Mouse (Mus musculus): ENCODE measurements around the gene Acoxl.

The Acoxl gene

DNA sequence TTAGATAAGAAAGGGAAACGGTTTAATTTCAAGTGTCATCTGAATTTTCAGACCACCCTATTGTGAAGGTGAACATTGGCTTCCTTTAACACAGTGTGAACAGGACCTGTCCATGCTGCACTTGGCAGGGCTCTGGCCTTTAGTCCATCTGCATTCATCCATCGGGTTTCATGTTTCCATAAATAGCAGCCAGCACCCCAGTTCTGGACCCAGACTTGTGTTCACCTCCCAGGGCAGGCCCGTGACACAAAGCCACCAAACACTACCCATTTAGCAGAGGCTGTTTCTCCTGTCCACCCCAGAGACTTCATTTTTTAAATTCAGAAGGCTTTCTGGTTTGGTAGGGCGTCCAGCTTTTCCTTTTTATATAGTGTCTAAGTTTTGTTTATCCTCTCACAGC, 92.9 kb downstream of the Acoxl start:
- no peak for DNase-seq (ENCODE audit: extremely low read depth, insufficient read length, low spot score)

DNA sequence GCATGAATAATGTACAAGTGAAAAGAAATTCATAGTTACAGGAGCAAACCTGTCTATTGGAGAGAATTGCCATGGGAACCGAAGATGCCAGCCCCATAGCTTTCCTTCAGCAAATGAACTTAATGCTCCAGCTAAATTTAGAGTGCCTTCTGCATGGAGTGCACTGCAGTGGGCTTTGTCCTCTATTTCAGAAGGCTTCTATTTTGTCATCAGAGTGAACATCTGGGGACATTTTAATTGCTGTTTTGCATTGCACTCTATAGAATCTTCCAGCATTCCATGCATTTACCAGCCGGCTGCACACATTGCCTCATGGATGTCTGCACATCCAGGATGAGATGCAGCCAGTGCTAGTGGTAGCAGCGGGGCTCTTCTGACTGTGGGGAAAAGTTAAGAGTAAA, 94.9 kb downstream of the Acoxl start:
- DNase-seq (ENCODE audit: extremely low read depth, insufficient read length, low spot score): no peak

DNA sequence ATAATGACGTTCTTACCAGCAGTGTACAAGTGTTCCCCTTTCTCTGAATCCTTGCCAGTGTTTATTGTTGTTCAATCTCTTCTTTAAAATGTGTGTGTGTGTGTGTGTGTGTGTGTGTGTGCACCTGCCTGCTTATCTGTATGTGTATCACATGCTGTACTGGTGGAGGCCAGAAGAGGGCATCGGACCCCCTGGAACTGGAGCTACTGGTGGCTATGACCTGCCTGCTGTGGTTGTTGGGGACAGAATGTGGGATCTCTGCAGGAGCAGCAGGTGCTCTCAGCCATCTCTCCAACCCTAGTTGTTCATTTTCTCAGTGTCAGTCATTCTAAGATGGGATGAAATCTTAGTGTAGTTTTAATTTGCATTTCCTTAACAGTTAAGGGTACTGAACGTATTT, 98.4 kb downstream of the Acoxl start:
- no peak for DNase-seq (ENCODE audit: extremely low read depth, insufficient read length, low spot score)

DNA sequence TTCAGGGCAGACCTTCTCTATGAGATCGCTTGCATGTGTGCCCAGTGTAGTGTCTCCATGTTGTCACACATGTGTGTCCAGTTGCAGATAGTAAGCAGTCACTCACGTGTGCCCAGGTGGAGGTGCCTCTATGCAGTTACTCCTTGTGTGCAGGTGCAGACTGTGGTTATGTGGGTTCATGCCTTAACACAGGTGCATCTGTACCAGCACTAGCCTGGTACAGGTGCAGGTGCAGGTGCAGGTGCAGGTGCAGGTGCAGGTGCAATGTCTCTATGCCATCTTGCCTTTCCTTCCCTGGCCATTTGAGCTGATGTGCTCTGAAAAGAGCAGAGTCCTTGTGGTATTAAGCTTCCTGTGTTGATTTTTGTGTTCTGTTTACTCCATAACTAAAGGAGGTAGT, 100.5 kb downstream of the Acoxl start:
- no peak for DNase-seq (ENCODE audit: extremely low read depth, insufficient read length, low spot score)

DNA sequence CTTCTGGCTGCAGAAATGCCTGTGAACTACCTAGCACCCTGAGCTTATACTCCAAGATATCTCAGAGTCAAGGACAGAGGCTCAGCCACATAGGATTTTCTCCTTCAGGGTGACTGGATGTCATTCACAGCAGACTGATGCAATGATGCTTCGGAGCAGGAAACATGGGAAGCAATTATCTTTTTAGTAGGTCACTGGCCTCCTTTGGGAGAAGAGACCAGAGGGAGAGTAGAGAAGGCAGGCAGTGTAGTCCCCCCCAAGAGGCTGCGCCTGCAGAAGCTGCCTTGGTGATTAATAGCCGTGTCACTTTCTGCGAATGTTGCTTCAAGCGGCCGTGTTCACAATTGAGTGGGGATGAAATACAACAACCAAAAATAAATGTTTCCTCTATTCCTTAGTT, 121.9 kb downstream of the Acoxl start:
- no peak for DNase-seq (ENCODE audit: extremely low read depth, insufficient read length, low spot score)

DNA sequence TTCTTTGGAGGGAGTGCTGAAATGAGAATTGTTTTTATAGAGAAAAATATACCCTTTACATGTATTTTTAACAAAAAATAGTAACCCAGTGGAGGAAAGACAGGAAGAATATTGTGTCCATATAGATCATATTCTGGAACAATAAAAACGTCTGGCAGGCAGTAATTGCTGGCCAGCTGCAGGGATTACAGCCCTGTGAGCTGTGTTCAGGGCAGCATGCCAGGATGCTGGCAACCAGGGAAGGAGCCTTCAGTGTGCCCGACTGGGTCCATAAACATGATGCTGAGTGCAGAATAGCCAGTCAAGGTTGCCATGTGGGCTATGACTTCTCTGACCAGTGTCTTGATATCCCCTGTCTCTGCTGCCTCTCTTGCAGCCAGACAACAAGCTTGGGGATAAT, 122.5 kb downstream of the Acoxl start:
- no peak for DNase-seq (ENCODE audit: extremely low read depth, insufficient read length, low spot score)

DNA sequence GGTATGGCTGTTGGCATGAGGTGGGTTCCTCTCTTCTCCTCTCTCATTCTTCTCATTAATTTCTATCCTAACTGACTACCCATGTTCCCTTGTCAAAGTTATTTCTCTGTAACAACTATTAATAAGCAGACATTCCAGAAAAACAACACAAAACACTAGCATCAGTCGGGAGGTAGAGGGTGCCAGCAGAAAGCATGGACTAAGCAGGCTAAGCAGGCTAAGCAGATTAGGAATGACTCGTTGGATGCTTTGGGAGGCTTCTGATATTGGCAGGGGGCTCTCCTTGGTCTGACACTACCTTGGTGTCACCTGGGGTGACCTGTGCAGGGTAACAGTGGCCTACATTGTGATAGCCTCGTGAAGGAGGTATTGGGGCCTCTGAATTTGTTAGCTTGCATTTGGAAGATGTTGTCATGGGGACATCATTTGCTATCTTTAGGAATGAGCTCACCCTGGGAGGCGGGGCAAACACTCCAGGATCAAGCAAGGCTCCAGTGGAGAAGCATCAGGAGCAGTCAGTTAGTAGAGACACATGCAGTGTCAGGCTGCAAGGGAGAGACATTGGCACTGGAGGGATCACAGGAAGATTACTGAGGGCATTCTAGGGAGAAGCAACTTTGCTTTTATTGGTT, 123.2 kb downstream of the Acoxl start:
- DNase-seq (ENCODE audit: extremely low read depth, insufficient read length, low spot score): no peak

DNA sequence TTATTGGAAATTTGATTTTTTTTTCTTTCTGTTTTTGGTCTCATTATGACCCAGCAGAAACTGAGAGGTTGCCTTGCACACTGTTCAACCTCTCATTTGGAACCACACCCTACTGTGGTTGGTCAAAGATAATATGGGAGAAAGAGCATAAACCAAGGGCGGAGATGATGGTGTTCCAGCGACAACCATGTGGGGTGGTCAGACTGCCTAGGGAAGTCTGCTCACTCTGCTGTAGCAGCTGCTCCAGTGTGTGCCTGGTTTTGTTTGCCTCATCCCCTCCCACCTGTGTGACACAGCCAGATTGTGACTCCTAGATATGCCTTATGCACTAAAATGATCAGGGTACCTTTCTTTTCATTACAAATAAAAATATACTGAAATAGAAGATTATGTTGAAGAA, 130.3 kb downstream of the Acoxl start:
- DNase-seq (ENCODE audit: extremely low read depth, insufficient read length, low spot score): no peak

DNA sequence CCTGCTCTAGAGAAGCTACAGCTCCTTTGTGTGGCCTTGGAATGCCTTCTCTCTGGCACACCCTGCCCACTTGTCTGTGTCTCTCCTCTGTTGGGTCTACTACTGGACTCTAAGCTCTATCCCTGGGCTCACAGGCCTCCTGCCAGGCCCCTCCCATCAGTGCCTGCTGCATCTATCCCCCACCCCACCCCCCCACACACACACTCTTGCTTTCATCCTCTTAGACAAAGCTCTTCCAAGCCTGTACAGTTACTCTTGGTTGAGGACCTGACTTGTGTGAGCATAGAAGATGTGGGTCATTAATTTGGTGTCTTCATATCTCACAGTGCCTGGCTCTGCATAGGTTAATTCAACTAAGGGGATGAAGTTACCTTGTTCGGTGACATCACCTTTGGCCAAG, 137.6 kb downstream of the Acoxl start:
- no peak for DNase-seq (ENCODE audit: extremely low read depth, insufficient read length, low spot score)

DNA sequence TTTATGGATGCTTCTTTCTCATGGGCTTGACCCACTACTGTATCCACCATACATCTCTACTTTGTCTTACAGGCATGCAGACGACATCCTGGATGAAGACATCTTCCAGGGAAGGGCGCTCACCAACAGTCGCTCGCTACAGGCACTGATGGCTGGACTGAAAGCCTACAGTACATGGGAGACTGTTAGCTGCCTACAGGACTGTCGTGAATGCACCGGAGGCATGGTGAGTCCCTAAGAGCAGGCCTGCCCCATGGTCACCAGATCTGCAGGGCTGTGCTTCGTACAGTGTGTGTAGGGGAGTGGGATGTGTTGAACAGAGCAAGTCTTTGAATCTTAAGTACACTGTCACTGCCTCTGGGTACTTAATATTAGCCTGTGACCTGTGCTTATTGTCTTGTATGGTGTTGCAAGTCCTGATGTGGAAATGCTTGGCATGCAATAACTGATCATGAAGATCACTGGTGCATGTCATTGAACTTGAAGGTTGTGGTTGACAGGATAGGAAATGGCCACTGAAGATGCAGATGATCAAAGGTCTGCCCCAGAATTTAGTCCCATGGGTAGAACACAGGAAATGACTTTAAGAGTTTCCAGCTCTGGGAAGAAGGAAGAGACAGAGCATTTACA, 140.0 kb downstream of the Acoxl start:
- no peak for DNase-seq (ENCODE audit: extremely low read depth, insufficient read length, low spot score)

DNA sequence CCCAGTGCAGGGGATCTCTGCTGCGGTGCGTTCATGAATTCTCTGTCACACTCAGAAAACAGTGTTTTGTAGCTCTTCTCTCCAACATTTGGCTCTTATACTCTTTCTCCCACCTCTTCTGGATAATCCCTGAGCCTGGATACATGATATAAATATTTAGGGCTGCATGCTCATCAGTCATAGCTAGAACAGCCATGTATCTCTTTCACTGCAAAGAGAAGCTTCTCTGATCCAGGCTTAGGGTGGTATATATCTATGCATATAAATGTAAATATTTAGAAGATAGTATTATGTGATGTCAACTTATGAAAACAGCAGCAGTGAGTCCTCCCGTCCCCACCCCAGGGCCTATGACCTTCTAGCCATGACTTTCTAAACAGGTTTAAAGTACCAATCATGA, 143.9 kb downstream of the Acoxl start:
- no peak for DNase-seq (ENCODE audit: extremely low read depth, insufficient read length, low spot score)

DNA sequence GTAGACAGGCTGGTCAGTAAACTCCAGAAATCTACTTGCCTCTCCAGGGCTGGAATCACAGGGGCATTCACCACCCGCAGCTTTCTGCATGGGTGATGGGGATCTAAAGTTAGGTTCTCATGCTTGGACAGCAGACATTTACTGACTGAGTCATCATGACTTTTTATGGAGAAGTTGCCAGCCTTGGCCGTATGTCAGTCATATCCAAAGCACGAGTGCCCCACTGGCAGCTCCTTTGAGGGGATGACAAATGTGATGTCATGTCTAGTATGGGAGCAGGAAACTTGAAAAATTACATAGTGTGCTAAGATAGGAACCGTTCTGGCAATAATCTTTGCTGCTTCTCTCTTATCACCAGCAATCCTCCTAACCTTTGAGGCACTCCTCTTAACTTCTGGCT, 144.6 kb downstream of the Acoxl start:
- no peak for DNase-seq (ENCODE audit: extremely low read depth, insufficient read length, low spot score)

DNA sequence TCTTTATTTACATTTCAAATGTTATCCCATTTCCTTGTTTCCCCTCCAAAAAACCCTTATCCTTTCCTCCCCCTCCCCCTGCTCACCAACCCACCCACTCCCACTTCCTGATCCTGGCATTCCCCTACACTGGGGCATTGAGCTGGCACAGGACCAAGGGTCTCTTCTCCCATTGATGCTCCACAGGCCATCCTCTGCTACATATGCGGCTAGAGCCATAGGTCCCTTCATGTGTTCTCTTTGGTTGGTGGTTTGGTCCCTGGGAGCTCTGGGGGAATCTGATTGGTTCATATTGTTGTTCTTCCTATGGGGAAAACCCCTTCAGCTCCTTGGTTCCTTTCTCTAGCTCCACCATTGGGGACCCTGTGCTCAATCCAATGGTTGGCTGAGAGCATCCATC, 145.3 kb downstream of the Acoxl start:
- DNase-seq (ENCODE audit: extremely low read depth, insufficient read length, low spot score): no peak

DNA sequence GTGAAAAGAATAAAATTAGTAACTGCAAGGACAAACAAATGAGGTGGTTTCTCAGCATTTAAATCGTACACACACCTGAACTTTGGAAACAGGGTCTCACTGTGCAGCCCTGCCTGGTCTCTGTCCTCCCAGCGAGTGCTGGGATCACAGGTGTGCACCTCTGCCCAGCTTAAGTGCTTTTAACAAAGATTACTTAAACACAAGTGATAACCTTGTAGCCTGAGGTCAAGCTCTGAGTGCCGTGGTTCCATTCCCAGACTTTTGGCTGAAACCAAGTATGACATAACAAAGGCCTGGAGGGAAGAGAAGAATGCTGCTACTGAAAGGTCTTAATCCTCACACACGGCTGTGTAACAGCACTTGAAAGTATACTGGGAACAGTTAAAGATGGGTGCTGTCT, 149.0 kb downstream of the Acoxl start:
- DNase-seq (ENCODE audit: extremely low read depth, insufficient read length, low spot score): no peak

DNA sequence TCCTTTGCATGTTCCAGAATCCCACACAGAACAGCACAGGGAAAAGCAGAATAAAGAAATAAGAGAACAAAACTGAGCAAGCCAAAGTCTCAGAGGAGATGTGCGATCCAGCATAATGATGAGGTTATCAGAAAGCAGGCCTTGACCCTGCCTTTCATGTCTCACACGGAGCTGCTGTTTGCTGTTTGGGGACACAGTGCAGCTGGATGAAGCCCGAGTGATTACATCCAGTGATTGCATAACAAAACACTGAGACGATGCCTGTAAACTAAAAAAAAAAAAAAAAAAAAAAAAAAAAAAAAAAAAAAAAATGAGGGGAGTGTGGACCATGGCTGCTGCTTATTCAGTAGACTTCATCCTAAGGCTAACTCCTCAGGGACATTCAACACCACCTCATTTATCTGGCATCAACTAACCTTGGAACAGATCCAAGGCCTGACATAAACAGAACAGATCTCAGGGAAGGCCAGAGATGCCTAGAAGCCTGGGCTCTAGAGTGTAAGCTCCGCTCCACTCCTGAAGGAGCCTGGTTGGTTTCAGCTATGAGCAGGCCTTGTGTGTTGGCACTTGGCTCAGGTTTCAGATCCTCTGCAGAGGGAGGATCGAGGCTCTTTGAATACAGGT, 152.3 kb downstream of the Acoxl start:
- DNase-seq (ENCODE audit: extremely low read depth, insufficient read length, low spot score): no peak

DNA sequence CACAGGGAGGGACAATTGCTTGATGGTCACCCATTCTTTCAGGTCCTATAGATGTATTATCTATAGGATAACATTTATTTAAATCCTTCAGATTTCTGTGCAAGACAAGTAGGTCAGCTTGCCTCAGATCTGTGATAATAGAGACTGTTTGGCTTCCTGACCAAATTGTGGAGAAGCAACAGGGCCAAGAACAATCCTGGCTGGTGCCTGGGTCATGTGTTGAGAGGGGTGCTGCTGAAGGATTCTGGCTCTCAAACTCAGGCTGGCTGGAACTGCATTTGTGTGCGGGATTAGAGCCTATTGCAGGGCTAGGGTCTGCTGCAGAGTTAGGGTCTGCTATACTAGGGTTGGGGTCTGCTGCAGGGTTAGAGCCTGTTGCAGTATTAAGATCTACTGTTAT, 153.0 kb downstream of the Acoxl start:
- DNase-seq (ENCODE audit: extremely low read depth, insufficient read length, low spot score): no peak

DNA sequence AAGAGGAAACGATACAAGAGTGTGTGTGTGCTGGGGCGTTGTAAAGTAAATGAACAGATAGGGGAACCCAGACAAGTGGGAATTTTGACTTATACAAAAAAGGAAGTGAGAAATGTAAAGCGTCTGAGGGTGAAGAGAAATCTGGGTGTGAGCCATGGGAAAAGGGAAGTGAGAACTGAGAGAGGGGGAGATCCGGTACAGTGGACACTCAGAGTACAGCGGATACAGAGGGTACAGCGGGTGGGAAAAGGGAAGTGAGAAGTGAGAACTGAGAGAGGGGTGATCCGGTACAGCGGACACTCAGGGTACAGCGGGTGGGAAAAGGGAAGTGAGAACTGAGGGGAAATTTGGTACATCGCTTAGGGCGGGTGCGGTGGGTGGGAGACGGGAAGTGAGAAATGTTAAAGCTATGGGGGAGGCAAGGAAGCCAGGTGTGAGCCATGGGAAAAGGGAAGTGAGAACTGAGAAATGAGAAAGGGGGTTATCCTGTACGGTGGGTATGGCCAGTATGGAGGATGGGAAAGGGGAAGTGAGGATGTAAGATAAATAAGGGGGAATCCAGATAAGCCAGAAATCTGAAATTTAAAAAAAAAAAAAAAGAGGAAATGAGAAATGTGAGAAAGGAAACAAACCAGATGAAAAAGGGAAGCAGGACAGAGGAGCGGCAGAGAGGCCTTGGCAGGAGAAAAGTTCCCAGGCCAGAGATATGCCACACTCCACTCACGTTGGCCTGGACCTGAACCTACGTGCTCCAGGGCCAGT, 170.2 kb downstream of the Acoxl start:
- DNase-seq (ENCODE audit: extremely low read depth, insufficient read length, low spot score): no peak

DNA sequence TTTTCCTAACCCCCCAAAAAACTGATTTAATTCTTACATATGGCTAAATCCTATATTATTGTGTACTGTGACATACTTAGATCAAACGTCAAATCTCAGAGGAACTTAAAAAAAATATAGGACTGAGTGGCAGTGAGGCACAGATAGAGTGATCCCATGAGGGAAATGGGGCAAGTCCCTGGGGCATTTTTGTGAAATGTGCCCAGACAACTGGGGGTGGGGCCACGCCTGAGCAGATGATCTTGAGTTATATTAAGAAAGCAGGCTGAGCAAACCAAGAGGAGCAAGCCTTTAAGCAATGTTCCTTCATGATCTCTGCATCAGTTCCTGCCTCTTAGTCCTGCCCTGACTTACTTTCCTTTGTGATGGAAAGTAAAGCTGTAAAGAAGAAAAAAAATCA, 175.9 kb downstream of the Acoxl start:
- DNase-seq (ENCODE audit: extremely low read depth, insufficient read length, low spot score): no peak

DNA sequence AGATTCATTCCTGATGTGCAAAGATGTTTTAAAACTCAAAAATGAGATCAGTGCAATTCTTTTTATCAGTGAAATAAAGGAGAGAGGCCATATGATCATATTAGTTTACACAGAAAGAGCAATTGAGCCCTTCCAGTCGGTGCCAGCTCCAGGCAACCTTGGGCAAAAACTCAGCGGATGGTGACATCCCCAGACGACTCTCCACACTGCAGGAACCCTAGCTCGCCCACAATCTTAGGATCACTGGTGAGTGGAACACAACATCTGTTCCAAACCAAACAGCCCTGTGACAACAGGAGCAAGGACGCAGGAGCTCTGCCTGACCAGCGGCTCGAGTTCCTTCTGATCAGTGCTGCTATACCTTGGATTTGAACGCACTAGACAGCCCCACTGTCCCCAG, 176.9 kb downstream of the Acoxl start:
- no peak for DNase-seq (ENCODE audit: extremely low read depth, insufficient read length, low spot score)

DNA sequence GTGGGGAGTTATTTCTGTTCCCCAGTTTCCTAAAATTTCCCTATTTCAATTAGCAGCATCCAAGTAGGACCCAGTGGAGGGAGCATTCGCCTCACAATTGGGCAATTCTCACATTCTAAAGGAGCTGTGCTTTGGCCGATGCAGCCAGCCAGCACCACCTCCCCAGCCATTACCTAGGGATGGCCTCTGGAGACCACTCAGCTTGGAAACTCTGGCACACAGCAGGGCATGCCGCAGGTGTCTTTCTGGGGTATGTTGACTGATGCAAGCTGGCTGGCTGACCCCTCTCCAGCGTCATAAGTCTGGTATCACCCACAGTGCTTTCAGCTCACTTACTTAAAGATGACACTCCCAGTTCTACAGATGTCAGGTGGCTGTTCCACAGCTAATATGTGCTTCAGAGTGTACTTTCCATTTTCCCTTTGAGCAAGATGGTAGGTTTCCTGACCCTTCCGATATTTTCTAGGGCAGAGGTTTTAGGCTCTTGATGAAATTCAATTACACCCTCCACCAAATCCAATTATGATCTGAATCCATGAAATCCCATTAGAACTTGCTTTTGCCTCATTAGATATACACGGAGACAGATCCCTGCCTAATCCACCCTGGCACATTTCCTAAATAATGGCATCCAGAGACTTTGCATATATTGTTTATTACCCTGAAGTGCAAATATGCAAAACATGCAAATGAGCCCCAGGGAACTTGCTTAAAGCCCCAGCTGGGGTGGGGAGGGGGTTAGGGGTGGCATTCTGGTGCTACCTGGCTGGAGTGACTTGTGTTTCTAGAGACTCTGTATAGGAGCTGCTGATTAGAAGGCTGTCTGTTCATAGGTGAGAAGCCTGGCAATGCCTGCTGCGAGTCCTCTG, 181.6 kb downstream of the Acoxl start:
- no peak for DNase-seq (ENCODE audit: extremely low read depth, insufficient read length, low spot score)

DNA sequence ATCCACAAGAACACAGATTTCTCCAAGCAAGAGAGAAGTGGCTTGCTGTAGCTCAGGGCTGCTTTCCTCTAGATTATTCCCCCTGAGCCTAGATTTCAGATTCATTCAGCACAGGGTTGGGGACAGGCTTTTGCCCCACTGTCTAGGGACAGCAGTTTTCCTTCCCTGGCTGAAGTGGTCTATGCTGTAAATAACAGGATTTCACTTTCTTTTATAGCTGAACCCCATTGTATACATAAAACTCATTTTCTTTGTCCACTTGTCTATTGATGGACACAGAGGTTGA, 182.2 kb downstream of the Acoxl start:
- DNase-seq (ENCODE audit: extremely low read depth, insufficient read length, low spot score): no peak
